Mouse (Mus musculus): ENCODE measurements around the gene Faxc.

- TF ChIP-seq CTCF (conservative IDR thresholded peaks at IDR 0.05; ENCODE audit: low read length) (no peak), NANOG (IDR thresholded peaks at IDR 0.05; ENCODE audit: borderline replicate concordance, low read length) (no peak)
Observed at GRCm38 (mm10) chr4:21930971-21931771, at the start of gene Faxc.

Measured in E14TG2a.4 (cell line).